Mouse (Mus musculus): Measurements from ENCODE around the gene Gcsam. TPM values are rescaled to one million over a fixed set of nuclear protein-coding genes. Genes with fewer than 3 reads are reported as not detected.
A peak's percentile ranks its signal among the peaks of the same experiment; 100 is the strongest.

The Gcsam gene
- polyA plus RNA-seq, 1 experiment from 2014 or later = 0.15 TPM

DNA sequence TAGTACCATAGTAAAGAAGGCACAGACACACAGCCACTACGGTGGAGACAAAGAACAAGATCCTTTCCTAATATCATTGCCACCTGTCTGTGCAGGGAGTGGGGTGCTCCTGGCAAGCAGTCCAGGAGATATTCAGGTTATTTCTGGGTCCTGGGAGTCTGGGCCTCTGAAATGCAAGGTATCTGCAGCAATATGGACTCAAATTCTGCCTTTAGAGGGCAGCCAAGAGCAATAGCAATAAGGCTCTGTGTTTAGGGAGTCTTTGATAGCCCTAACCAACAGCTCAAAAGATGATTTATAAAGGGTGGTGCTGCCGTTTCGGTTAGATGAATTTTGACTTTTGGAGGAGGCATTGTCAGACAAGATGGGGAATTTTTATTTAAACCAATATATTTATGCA lies 880 bp upstream of the Gcsam start:
- peak; percentile 36 for DNase-seq (ENCODE audit: low spot score)
- H3K4me1 ChIP-seq (ENCODE audit: control insufficient read depth, insufficient read depth, low read length) = no peaks in the 10 kb centered on the region

DNA sequence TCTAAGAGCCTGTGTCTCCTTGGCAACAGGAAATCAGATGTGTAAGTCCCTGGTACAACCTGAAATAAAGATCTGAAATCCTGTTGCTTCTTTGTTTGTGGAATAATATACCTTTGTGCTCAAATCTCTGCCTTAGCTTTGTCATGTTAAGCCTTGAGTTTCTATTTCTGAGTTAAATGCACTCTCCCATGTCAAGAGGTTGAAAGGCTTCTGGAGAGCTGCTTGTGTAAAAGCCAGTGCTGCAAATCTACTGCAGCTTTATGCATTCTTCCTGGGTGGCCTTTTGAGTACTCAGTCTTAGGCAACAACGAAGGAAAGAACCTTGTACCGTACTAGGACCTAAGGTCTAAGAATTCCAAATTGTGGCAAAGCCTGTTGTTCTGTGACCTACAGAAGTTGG lies 3.1 kb downstream of the Gcsam start:
- WGBS = 73% methylated on average over 2 of the region's 2 CpGs
- no peak for DNase-seq (ENCODE audit: low spot score)
- no peak for ATAC-seq (replicated peaks; ENCODE audit: insufficient number of reproducible peaks, low FRiP score, low TSS enrichment, low read depth)
- H3K4me1 ChIP-seq (ENCODE audit: control insufficient read depth, insufficient read depth, low read length) = no peaks in the 10 kb centered on the region
- H3K9me3 ChIP-seq (replicated peaks; ENCODE audit: control insufficient read depth, low read length) = no peaks in the 10 kb centered on the region
- H3K4me3 ChIP-seq (ENCODE audit: low read depth, low read length) = no peak overlapping the region
- H3K27ac ChIP-seq (replicated peaks; ENCODE audit: low read depth, low read length) = no peak overlapping the region
- H3K27me3 ChIP-seq (ENCODE audit: control insufficient read depth, insufficient read depth, low read length) = no peaks in the 10 kb centered on the region
- H3K9ac ChIP-seq (replicated peaks; ENCODE audit: low read length) = no peak overlapping the region
- H3K36me3 ChIP-seq (replicated peaks; ENCODE audit: control insufficient read depth, insufficient read depth, low read depth, low read length) = no peaks in the 10 kb centered on the region
- H3K4me2 ChIP-seq (ENCODE audit: low read depth, low read length) = no peak overlapping the region

More for the DNA sequence above, 880 bp upstream of the Gcsam start:
- no peak overlapping the region for H3K9ac ChIP-seq (replicated peaks; ENCODE audit: low read length)
- no peak for ATAC-seq (replicated peaks; ENCODE audit: insufficient number of reproducible peaks, low FRiP score, low TSS enrichment, low read depth)
- H3K27ac ChIP-seq (replicated peaks; ENCODE audit: low read depth, low read length) = no peak overlapping the region
- H3K36me3 ChIP-seq (replicated peaks; ENCODE audit: control insufficient read depth, insufficient read depth, low read depth, low read length) = no peaks in the 10 kb centered on the region
- no peak overlapping the region for H3K4me2 ChIP-seq (ENCODE audit: low read depth, low read length)
- no peaks in the 10 kb centered on the region for H3K9me3 ChIP-seq (replicated peaks; ENCODE audit: control insufficient read depth, low read length)
- H3K4me3 ChIP-seq (ENCODE audit: low read depth, low read length) = no peak overlapping the region
- 81% methylated on average over 3 of the region's 3 CpGs for WGBS
- no peaks in the 10 kb centered on the region for H3K27me3 ChIP-seq (ENCODE audit: control insufficient read depth, insufficient read depth, low read length)

DNA sequence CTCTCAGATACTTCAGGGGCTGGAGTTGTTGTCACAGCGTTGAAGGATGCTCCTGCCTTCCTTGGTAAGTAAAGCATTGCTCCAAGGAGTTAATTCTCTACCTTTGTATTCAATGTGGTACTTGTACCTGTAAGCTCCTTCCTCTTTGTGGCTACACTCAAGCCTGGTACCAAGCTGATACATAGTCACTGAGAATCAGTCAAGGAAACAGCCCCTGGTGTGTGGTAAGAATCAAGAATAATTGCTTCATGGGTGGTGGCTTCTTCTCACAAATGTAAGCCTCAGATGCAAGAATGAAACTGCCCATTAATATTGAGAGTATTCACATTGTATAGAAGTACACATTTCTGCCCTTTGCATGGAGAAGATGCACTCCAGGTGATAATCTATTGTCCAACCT lies 5.8 kb downstream of the Gcsam start:
- Histone ChIP-seq H3K4me2 (ENCODE audit: low read depth, low read length) (no peak overlapping the region), H3K4me1 (ENCODE audit: control insufficient read depth, insufficient read depth, low read length) (no peaks in the 10 kb centered on the region), H3K27ac (replicated peaks; ENCODE audit: low read depth, low read length) (no peak overlapping the region), H3K4me3 (ENCODE audit: low read depth, low read length) (no peak overlapping the region), H3K9me3 (replicated peaks; ENCODE audit: control insufficient read depth, low read length) (no peaks in the 10 kb centered on the region), H3K9ac (replicated peaks; ENCODE audit: low read length) (no peak overlapping the region), H3K27me3 (ENCODE audit: control insufficient read depth, insufficient read depth, low read length) (no peaks in the 10 kb centered on the region), H3K36me3 (replicated peaks; ENCODE audit: control insufficient read depth, insufficient read depth, low read depth, low read length) (no peaks in the 10 kb centered on the region)
- DNase-seq (ENCODE audit: low spot score) (no peak), ATAC-seq (replicated peaks; ENCODE audit: insufficient number of reproducible peaks, low FRiP score, low TSS enrichment, low read depth) (no peak)
- 80% methylated on average over 1 of the region's 1 CpGs for WGBS

- no peaks in the 10 kb centered on the region for H3K36me3 ChIP-seq (replicated peaks; ENCODE audit: control insufficient read depth, insufficient read depth, low read depth, low read length)
- H3K4me1 ChIP-seq (ENCODE audit: control insufficient read depth, insufficient read depth, low read length) = no peaks in the 10 kb centered on the region
- H3K27me3 ChIP-seq (ENCODE audit: control insufficient read depth, insufficient read depth, low read length) = no peaks in the 10 kb centered on the region
- H3K9me3 ChIP-seq (replicated peaks; ENCODE audit: control insufficient read depth, low read length) = no peaks in the 10 kb centered on the region
- 75% methylated on average over 8 of the region's 8 CpGs for WGBS
- H3K4me2 ChIP-seq (ENCODE audit: low read depth, low read length) = no peak overlapping the region
- ATAC-seq (replicated peaks; ENCODE audit: insufficient number of reproducible peaks, low FRiP score, low TSS enrichment, low read depth) = no peak
- no peak overlapping the region for H3K27ac ChIP-seq (replicated peaks; ENCODE audit: low read depth, low read length)
- no peak overlapping the region for H3K4me3 ChIP-seq (ENCODE audit: low read depth, low read length)
- DNase-seq (ENCODE audit: low spot score) = no peak
- H3K9ac ChIP-seq (replicated peaks; ENCODE audit: low read length) = no peak overlapping the region
Observed at GRCm38 (mm10) chr16:45619751-45620375, 9.7 kb downstream of the Gcsam start.

DNA sequence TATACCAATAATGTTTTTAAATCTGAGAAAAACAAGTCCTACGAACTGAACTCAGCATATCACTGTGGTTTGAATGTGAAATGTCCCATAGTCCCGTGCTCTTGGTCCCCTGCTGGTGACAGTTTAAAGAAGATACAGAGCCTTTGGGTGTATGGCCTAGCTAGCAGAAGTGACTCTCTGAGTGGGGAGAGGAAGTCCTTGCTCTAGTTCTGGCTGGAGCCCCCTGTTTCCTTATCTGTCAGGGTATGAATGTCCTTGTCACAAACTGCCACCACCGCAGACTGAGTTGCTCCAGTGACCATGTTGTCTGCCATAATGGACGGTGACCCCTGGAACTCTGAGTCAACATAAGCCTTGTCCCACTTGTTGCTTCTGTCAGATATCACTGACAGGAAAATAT lies 13.1 kb downstream of the Gcsam start:
- no peak overlapping the region for H3K27ac ChIP-seq (replicated peaks; ENCODE audit: low read depth, low read length)
- no peak for DNase-seq (ENCODE audit: low spot score)
- 88% methylated on average over 4 of the region's 4 CpGs for WGBS

DNA sequence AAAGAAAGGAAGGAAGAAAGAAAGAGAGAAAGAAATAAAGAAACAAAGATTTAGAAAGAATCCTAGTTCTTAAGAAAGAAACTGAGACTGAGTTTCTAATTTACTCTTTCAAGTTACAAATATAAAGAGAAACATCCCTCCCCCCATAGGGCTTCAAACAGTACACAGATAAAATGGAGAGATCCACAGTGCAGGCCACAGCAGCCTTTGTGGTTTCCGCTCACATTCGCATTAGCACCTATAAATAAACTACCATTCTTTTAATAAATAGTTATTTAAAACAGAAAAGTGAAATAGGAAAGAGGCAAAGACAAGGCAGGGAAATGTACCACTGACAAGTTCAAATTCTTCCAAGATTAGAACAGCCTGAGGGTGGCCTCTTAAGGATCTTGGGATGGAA lies 14.6 kb downstream of the Gcsam start:
- Histone ChIP-seq H3K36me3 (replicated peaks; ENCODE audit: control insufficient read depth, insufficient read depth, low read depth, low read length) (no peaks in the 10 kb centered on the region), H3K4me3 (ENCODE audit: low read depth, low read length) (no peak overlapping the region), H3K27me3 (ENCODE audit: control insufficient read depth, insufficient read depth, low read length) (no peaks in the 10 kb centered on the region), H3K9ac (replicated peaks; ENCODE audit: low read length) (no peak overlapping the region), H3K4me1 (ENCODE audit: control insufficient read depth, insufficient read depth, low read length) (no peaks in the 10 kb centered on the region), H3K4me2 (ENCODE audit: low read depth, low read length) (no peak overlapping the region), H3K27ac (replicated peaks; ENCODE audit: low read depth, low read length) (no peak overlapping the region), H3K9me3 (replicated peaks; ENCODE audit: control insufficient read depth, low read length) (no peaks in the 10 kb centered on the region)
- DNase-seq (ENCODE audit: low spot score) = no peak
- ATAC-seq (replicated peaks; ENCODE audit: insufficient number of reproducible peaks, low FRiP score, low TSS enrichment, low read depth) = no peak
- 88% methylated on average over 2 of the region's 2 CpGs for WGBS

More for the DNA sequence above, 13.1 kb downstream of the Gcsam start:
- Histone ChIP-seq H3K4me1 (ENCODE audit: control insufficient read depth, insufficient read depth, low read length) (no peaks in the 10 kb centered on the region), H3K36me3 (replicated peaks; ENCODE audit: control insufficient read depth, insufficient read depth, low read depth, low read length) (no peaks in the 10 kb centered on the region), H3K27me3 (ENCODE audit: control insufficient read depth, insufficient read depth, low read length) (no peaks in the 10 kb centered on the region), H3K9me3 (replicated peaks; ENCODE audit: control insufficient read depth, low read length) (no peaks in the 10 kb centered on the region), H3K9ac (replicated peaks; ENCODE audit: low read length) (no peak overlapping the region), H3K4me3 (ENCODE audit: low read depth, low read length) (no peak overlapping the region), H3K4me2 (ENCODE audit: low read depth, low read length) (no peak overlapping the region)
- no peak for ATAC-seq (replicated peaks; ENCODE audit: insufficient number of reproducible peaks, low FRiP score, low TSS enrichment, low read depth)

GRCm38 (mm10) chr16:45625342-45625741 lies 15.2 kb downstream of the Gcsam start:
- H3K9me3 ChIP-seq (replicated peaks; ENCODE audit: control insufficient read depth, low read length) = no peaks in the 10 kb centered on the region
- no peaks in the 10 kb centered on the region for H3K4me1 ChIP-seq (ENCODE audit: control insufficient read depth, insufficient read depth, low read length)
- no peak overlapping the region for H3K27ac ChIP-seq (replicated peaks; ENCODE audit: low read depth, low read length)
- no peaks in the 10 kb centered on the region for H3K36me3 ChIP-seq (replicated peaks; ENCODE audit: control insufficient read depth, insufficient read depth, low read depth, low read length)
- no peak for DNase-seq (ENCODE audit: low spot score)
- ATAC-seq (replicated peaks; ENCODE audit: insufficient number of reproducible peaks, low FRiP score, low TSS enrichment, low read depth) = no peak
- H3K27me3 ChIP-seq (ENCODE audit: control insufficient read depth, insufficient read depth, low read length) = no peaks in the 10 kb centered on the region
- no peak overlapping the region for H3K9ac ChIP-seq (replicated peaks; ENCODE audit: low read length)
- no peak overlapping the region for H3K4me3 ChIP-seq (ENCODE audit: low read depth, low read length)
- WGBS = 76% methylated on average over 2 of the region's 2 CpGs
- H3K4me2 ChIP-seq (ENCODE audit: low read depth, low read length) = no peak overlapping the region

- 72% methylated on average over 8 of the region's 8 CpGs for WGBS
- Histone ChIP-seq H3K36me3 (replicated peaks; ENCODE audit: control insufficient read depth, insufficient read depth, low read depth, low read length) (no peaks in the 10 kb centered on the region), H3K4me1 (ENCODE audit: control insufficient read depth, insufficient read depth, low read length) (no peaks in the 10 kb centered on the region), H3K4me2 (ENCODE audit: low read depth, low read length) (no peak overlapping the region), H3K9me3 (replicated peaks; ENCODE audit: control insufficient read depth, low read length) (no peaks in the 10 kb centered on the region), H3K4me3 (ENCODE audit: low read depth, low read length) (no peak overlapping the region), H3K9ac (replicated peaks; ENCODE audit: low read length) (no peak overlapping the region), H3K27me3 (ENCODE audit: control insufficient read depth, insufficient read depth, low read length) (no peaks in the 10 kb centered on the region), H3K27ac (replicated peaks; ENCODE audit: low read depth, low read length) (no peak overlapping the region)
- ATAC-seq (replicated peaks; ENCODE audit: insufficient number of reproducible peaks, low FRiP score, low TSS enrichment, low read depth) (peak; percentile 23; the same call in 1 of the 2 replicates), DNase-seq (ENCODE audit: low spot score) (no peak)
Observed at GRCm38 (mm10) chr16:45629497-45630105, 19.4 kb downstream of the Gcsam start.

Measured in embryonic facial prominence, embryonic 11.5 days (tissue).